Mouse (Mus musculus) C2C12 (cell line): ENCODE measurements around the gene Il6ra. TPM values are rescaled to one million over a fixed set of nuclear protein-coding genes. Genes with fewer than 3 reads are reported as not detected.

Experiments
- H3K27me3 ChIP-seq: one replicate; pipeline ENCODE4 v1.6.1; 2011; ENCODE audit not compliant: control insufficient read depth, insufficient read depth, insufficient read length
- H3K36me3 ChIP-seq: one replicate; pipeline ENCODE4 v1.6.1; 2011; ENCODE audit not compliant: control insufficient read depth, insufficient read depth
- H3K4me3 ChIP-seq: one replicate; pipeline ENCODE4 v1.5.1; 2011; ENCODE audit warnings: mild to moderate bottlenecking, control low read depth; ENCODE audit not compliant: poor library complexity, insufficient read depth, severe bottlenecking
- H3K79me2 ChIP-seq: one replicate; pipeline ENCODE4 v1.6.1; 2011; ENCODE audit not compliant: control insufficient read depth, insufficient read depth
- H3K79me3 ChIP-seq: one replicate; pipeline ENCODE4 v1.6.1; 2011; ENCODE audit warnings: low read depth, control low read depth
- H3ac ChIP-seq: one replicate; pipeline ENCODE3; 2011; ENCODE audit warnings: low read depth; ENCODE audit not compliant: control insufficient read depth, insufficient read length
- CEBPB ChIP-seq: IDR thresholded peaks from one replicate; pipeline ENCODE4 v1.6.1; 2011; ENCODE audit warnings: low read depth, mild to moderate bottlenecking, control low read depth, moderate library complexity
- CTCF ChIP-seq: IDR thresholded peaks from one replicate; pipeline ENCODE4 v1.5.1; 2011; ENCODE audit not compliant: control insufficient read depth, insufficient read depth, insufficient read length
- FOSL1 ChIP-seq: IDR thresholded peaks from one replicate; pipeline ENCODE4 v1.8.0; 2011; ENCODE audit warnings: mild to moderate bottlenecking, low read length; ENCODE audit not compliant: poor library complexity, insufficient read depth, severe bottlenecking
- MAX ChIP-seq: IDR thresholded peaks from one replicate; pipeline ENCODE4 v1.6.1; 2011; ENCODE audit warnings: mild to moderate bottlenecking, control low read depth
- MYOD1 ChIP-seq: IDR thresholded peaks from one replicate; pipeline ENCODE4 v1.6.1; 2011; ENCODE audit warnings: low read depth; ENCODE audit not compliant: control insufficient read depth, insufficient read length
- MYOG ChIP-seq: IDR thresholded peaks from one replicate; pipeline ENCODE4 v1.6.1; 2011; ENCODE audit not compliant: control insufficient read depth, insufficient read length; ENCODE audit errors: extremely low read depth
- USF1 ChIP-seq: IDR thresholded peaks from one replicate; pipeline ENCODE4 v1.6.1; 2011; ENCODE audit warnings: low read depth, mild to moderate bottlenecking, control low read depth, moderate library complexity
- polyA plus RNA-seq: library from polyadenylated mRNA; unstranded; fragments of >200 nt; fragmentation: generic; extraction: Trizol; gene quantifications from one replicate; pipeline ENCODE4 v1.2.1, GENCODE M21; 2012; ENCODE audit warnings: missing spikeins

Gene Il6ra
- polyA plus RNA-seq, 1 experiment, result 1.2 TPM

GRCm38 (mm10) chr3:89821548-89822480, 91.2 kb downstream of the Il6ra start:
- Histone ChIP-seq H3K36me3 (no peaks in the 10 kb centered on the region), H3K27me3 (peaks cover 54% of the 10 kb centered on the region), H3K79me3 (no peaks in the 10 kb centered on the region), H3K79me2 (no peaks in the 10 kb centered on the region), H3ac (no peak overlapping the region), H3K4me3 (no peak overlapping the region)
- no peak for TF ChIP-seq FOSL1
- TF ChIP-seq USF1, result no peak
- no peak for TF ChIP-seq CTCF
- TF ChIP-seq MYOD1, result no peak
- no peak for TF ChIP-seq MYOG
- no peak for TF ChIP-seq MAX
- TF ChIP-seq CEBPB, result no peak

GRCm38 (mm10) chr3:89821096-89821513, 91.9 kb downstream of the Il6ra start:
- no peak for TF ChIP-seq USF1
- H3ac ChIP-seq, result no peak overlapping the region
- no peaks in the 10 kb centered on the region for H3K36me3 ChIP-seq
- peaks cover 56% of the 10 kb centered on the region for H3K27me3 ChIP-seq
- no peaks in the 10 kb centered on the region for H3K79me3 ChIP-seq
- H3K79me2 ChIP-seq, result no peaks in the 10 kb centered on the region
- H3K4me3 ChIP-seq, result no peak overlapping the region

- no peaks in the 10 kb centered on the region for H3K79me3 ChIP-seq
- H3K4me3 ChIP-seq, result no peak overlapping the region
- H3K36me3 ChIP-seq, result no peaks in the 10 kb centered on the region
- no peaks in the 10 kb centered on the region for H3K79me2 ChIP-seq
- H3ac ChIP-seq, result no peak overlapping the region
- peaks cover 58% of the 10 kb centered on the region for H3K27me3 ChIP-seq
- no peak for TF ChIP-seq CTCF
- no peak for TF ChIP-seq MYOG
- no peak for TF ChIP-seq FOSL1
- no peak for TF ChIP-seq MYOD1
- no peak for TF ChIP-seq CEBPB
- no peak for TF ChIP-seq USF1
- TF ChIP-seq MAX, result no peak
Measured at GRCm38 (mm10) chr3:89820311-89821095, 92.5 kb downstream of the Il6ra start.

- H3ac ChIP-seq, result no peak overlapping the region
- no peaks in the 10 kb centered on the region for H3K79me3 ChIP-seq
- H3K4me3 ChIP-seq, result no peak overlapping the region
- no peaks in the 10 kb centered on the region for H3K36me3 ChIP-seq
- peaks cover 58% of the 10 kb centered on the region for H3K27me3 ChIP-seq
- H3K79me2 ChIP-seq, result no peaks in the 10 kb centered on the region
- TF ChIP-seq MYOD1 (no peak), MAX (no peak), USF1 (no peak), CEBPB (no peak), MYOG (no peak), FOSL1 (no peak), CTCF (no peak)
Measured at GRCm38 (mm10) chr3:89819897-89820296, 93.1 kb downstream of the Il6ra start.

- no peak overlapping the region for H3ac ChIP-seq
- no peaks in the 10 kb centered on the region for H3K79me2 ChIP-seq
- TF ChIP-seq MYOD1 (no peak), FOSL1 (no peak), CEBPB (no peak), MYOG (no peak), CTCF (no peak), MAX (no peak), USF1 (no peak)
- H3K79me3 ChIP-seq, result no peaks in the 10 kb centered on the region
- H3K36me3 ChIP-seq, result no peaks in the 10 kb centered on the region
- H3K4me3 ChIP-seq, result no peak overlapping the region
- H3K27me3 ChIP-seq, result peaks cover 57% of the 10 kb centered on the region
Measured at GRCm38 (mm10) chr3:89818605-89819004, 94.4 kb downstream of the Il6ra start.
